Mouse (Mus musculus): ENCODE measurements around the gene Pak4. TPM values are rescaled to one million over a fixed set of nuclear protein-coding genes. Genes with fewer than 3 reads are reported as not detected.

The Pak4 gene
- total RNA-seq, 2 experiments from 2014 or later, result 3.0 TPM

Small RNA genes lying within 50 kb of the gene (microRNA-seq; reads per million reads assigned to microRNA genes)
- 0 to 0.26 reads per million in 2 experiments for gene Mir7049 (ENCODE audit: borderline replicate concordance in 2 of 2)

Other genes with a start within 250 kb of the Pak4 start
- 100 to 1,000 TPM; 361 to 390 TPM for gene Rps16, start 247.5 kb downstream of the Pak4 start, total RNA-seq (2021)
- gene Plekhg2, start 225.6 kb downstream of the Pak4 start, total RNA-seq (2021), result 1 to 10 TPM; 4.7 to 7.3 TPM
- 1 to 10 TPM; 7.3 to 7.6 TPM for gene Zfp36, start 217.9 kb downstream of the Pak4 start, total RNA-seq (2021)
- 10 to 100 TPM; 19.6 to 20.2 TPM for gene Med29, start 205.5 kb downstream of the Pak4 start, total RNA-seq (2021)
- gene Paf1, start 205.2 kb downstream of the Pak4 start, total RNA-seq (2021), result 10 to 100 TPM; 24.9 to 29.4 TPM
- gene Gmfg, start 160.7 kb downstream of the Pak4 start, total RNA-seq (2021), result 1 to 10 TPM; 1.6 to 4.2 TPM
- under 1 TPM; 0.23 to 0.38 TPM for gene Lrfn1, start 146.2 kb downstream of the Pak4 start, total RNA-seq (2021)
- gene Ifnl2, start 87.7 kb downstream of the Pak4 start, total RNA-seq (2021), result not detected
- not detected for gene Ifnl3, start 75.3 kb downstream of the Pak4 start, total RNA-seq (2021)
- gene Sycn, start 57.3 kb downstream of the Pak4 start, total RNA-seq (2021), result not detected
- not detected for gene Nccrp1, start 50.9 kb downstream of the Pak4 start, total RNA-seq (2021)
- gene Samd4b, start within 50 bp of the Pak4 start, total RNA-seq (2021), result 10 to 100 TPM in 1 of 2 experiments, 1 to 10 TPM in 1; 9.8 to 14.0 TPM
- gene Acp7, start 33.1 kb upstream of the Pak4 start, total RNA-seq (2021), result not detected
- 1 to 10 TPM in 1 of 2 experiments, under 1 TPM in 1; 0.74 to 1.3 TPM for gene Fbxo27, start 94.7 kb upstream of the Pak4 start, total RNA-seq (2021)
- 1 to 10 TPM; 5.7 to 6.0 TPM for gene Fbxo17, start 118.6 kb upstream of the Pak4 start, total RNA-seq (2021)
- 10 to 100 TPM; 35.2 to 46.5 TPM for gene Mrps12, start 143.6 kb upstream of the Pak4 start, total RNA-seq (2021)
- 10 to 100 TPM; 13.5 to 15.6 TPM for gene Sars2, start 143.8 kb upstream of the Pak4 start, total RNA-seq (2021)
- gene Ccer2, start 158.0 kb upstream of the Pak4 start, total RNA-seq (2021), result not detected
- 10 to 100 TPM; 81.6 to 82.3 TPM for gene Sirt2, start 168.6 kb upstream of the Pak4 start, total RNA-seq (2021)
- 10 to 100 TPM; 24.4 to 27.9 TPM for gene Nfkbib, start 169.3 kb upstream of the Pak4 start, total RNA-seq (2021)
- under 1 TPM; 0.51 to 0.78 TPM for gene Rinl, start 190.8 kb upstream of the Pak4 start, total RNA-seq (2021)
- gene Hnrnpl, start 210.4 kb upstream of the Pak4 start, total RNA-seq (2021), result 100 to 1,000 TPM; 118 to 120 TPM
- gene Ech1, start 227.0 kb upstream of the Pak4 start, total RNA-seq (2021), result 100 to 1,000 TPM; 185 to 241 TPM
- 1 to 10 TPM; 3.2 to 5.4 TPM for gene Lgals4, start 235.7 kb upstream of the Pak4 start, total RNA-seq (2021)